ENCODE assay signal across 10 mouse cellular contexts in genomic region chr8:108698101-108698660, GRCm38 (mm10).
DNase-seq lines count a peak whose midpoint lies in the region; ATAC-seq lines count a peak whose summit lies in the region.
"Had no signal": no experiment of that assay in that cellular context is flagged by ENCODE, and none has a peak within 500 bp of the region (broad histone marks: within the 10 kb centered on the region; RNA-seq: fewer than 3 reads in every experiment).

No protein-coding gene starts in this region.

- WGBS in kidney, embryonic 15.5 days: 13% methylated on average over 5 of the region's 5 CpGs
- WGBS in embryonic facial prominence, embryonic 12.5 days: 2% methylated on average over 5 of the region's 5 CpGs
- WGBS in hindbrain, embryonic 13.5 days: 5% methylated on average over 5 of the region's 5 CpGs
- 6% methylated on average over 5 of the region's 5 CpGs for WGBS in midbrain, embryonic 14.5 days

- no peak for ATAC-seq in kidney, embryonic 15.5 days (replicated peaks; ENCODE audit: low FRiP score)
- no peak for ATAC-seq in embryonic facial prominence, embryonic 12.5 days (ENCODE audit: insufficient number of reproducible peaks, insufficient read depth, low FRiP score, low TSS enrichment)
- ATAC-seq in hindbrain, embryonic 13.5 days (ENCODE audit: low FRiP score): no peak
- ATAC-seq in midbrain, embryonic 14.5 days (ENCODE audit: low FRiP score, low TSS enrichment): no peak

- no peak overlapping the region; the same call in 1 of the 2 replicates for H3K4me3 ChIP-seq in kidney, embryonic 15.5 days (replicated peaks)
- peak overlapping the region; percentile 14; the same call in 1 of the 2 replicates for H3K4me3 ChIP-seq in embryonic facial prominence, embryonic 12.5 days
- no peak overlapping the region for H3K4me3 ChIP-seq in hindbrain, embryonic 13.5 days
- peak overlapping the region; percentile 18; the same call in 1 of the 2 replicates for H3K4me3 ChIP-seq in midbrain, embryonic 14.5 days (replicated peaks; ENCODE audit: low read depth, low read length)
- H3K4me3 ChIP-seq: layer of hippocampus, adult 2 months had no signal

- H3K27me3 ChIP-seq in kidney, embryonic 15.5 days: peaks cover 88% of the 10 kb centered on the region
- H3K27me3 ChIP-seq in embryonic facial prominence, embryonic 12.5 days: peaks cover 40% of the 10 kb centered on the region
- H3K27me3 ChIP-seq in hindbrain, embryonic 13.5 days: peaks cover 77% of the 10 kb centered on the region
- peaks cover 20% of the 10 kb centered on the region for H3K27me3 ChIP-seq in midbrain, embryonic 14.5 days (ENCODE audit: control insufficient read depth, insufficient read depth, low read length)

- H3K4me2 ChIP-seq in kidney, embryonic 15.5 days: peak overlapping the region; percentile 35; the same call in 1 of the 2 replicates
- H3K4me2 ChIP-seq in embryonic facial prominence, embryonic 12.5 days (replicated peaks): peak overlapping the region; percentile 45
- H3K4me2 ChIP-seq in hindbrain, embryonic 13.5 days: peak overlapping the region; percentile 40
- peak overlapping the region; percentile 55 for H3K4me2 ChIP-seq in midbrain, embryonic 14.5 days (ENCODE audit: low read length)

- H3K27ac ChIP-seq in kidney, embryonic 15.5 days: no peak overlapping the region
- H3K27ac ChIP-seq in embryonic facial prominence, embryonic 12.5 days: peak overlapping the region; percentile 23; the same call in 1 of the 2 replicates
- peak overlapping the region; percentile 77 for H3K27ac ChIP-seq in hindbrain, embryonic 13.5 days
- H3K27ac ChIP-seq in midbrain, embryonic 14.5 days (replicated peaks; ENCODE audit: low read depth, low read length): peak overlapping the region; percentile 89
- H3K27ac ChIP-seq: layer of hippocampus, adult 2 months had no signal

- H3K9me3 ChIP-seq in kidney, embryonic 15.5 days (replicated peaks): no peaks in the 10 kb centered on the region
- H3K9me3 ChIP-seq in embryonic facial prominence, embryonic 12.5 days: no peaks in the 10 kb centered on the region
- H3K9me3 ChIP-seq in hindbrain, embryonic 13.5 days: no peaks in the 10 kb centered on the region
- no peaks in the 10 kb centered on the region for H3K9me3 ChIP-seq in midbrain, embryonic 14.5 days (ENCODE audit: control insufficient read depth, low read length)

- peaks cover 46% of the 10 kb centered on the region for H3K4me1 ChIP-seq in kidney, embryonic 15.5 days
- H3K4me1 ChIP-seq in embryonic facial prominence, embryonic 12.5 days: peaks cover 57% of the 10 kb centered on the region
- peaks cover 48% of the 10 kb centered on the region for H3K4me1 ChIP-seq in hindbrain, embryonic 13.5 days (replicated peaks)
- peaks cover 48% of the 10 kb centered on the region for H3K4me1 ChIP-seq in midbrain, embryonic 14.5 days (ENCODE audit: control insufficient read depth, insufficient read depth, low read length)

- no peaks in the 10 kb centered on the region for H3K36me3 ChIP-seq in kidney, embryonic 15.5 days
- H3K36me3 ChIP-seq in embryonic facial prominence, embryonic 12.5 days: no peaks in the 10 kb centered on the region
- no peaks in the 10 kb centered on the region for H3K36me3 ChIP-seq in hindbrain, embryonic 13.5 days
- H3K36me3 ChIP-seq in midbrain, embryonic 14.5 days (ENCODE audit: control insufficient read depth, insufficient read depth, low read length): no peaks in the 10 kb centered on the region

- no peak overlapping the region for H3K9ac ChIP-seq in kidney, embryonic 15.5 days
- 0 out of 2 replicates have a peak overlapping the region, but pooled peaks have one; percentile 15 for H3K9ac ChIP-seq in embryonic facial prominence, embryonic 12.5 days
- 0 out of 2 replicates have a peak overlapping the region, but pooled peaks have one; percentile 60 for H3K9ac ChIP-seq in hindbrain, embryonic 13.5 days
- peak overlapping the region; percentile 39; the same call in 1 of the 2 replicates for H3K9ac ChIP-seq in midbrain, embryonic 14.5 days (replicated peaks; ENCODE audit: low read length)

- DNase-seq in kidney, adult 9 months: no peak
- DNase-seq in midbrain, embryonic 14.5 days: peak; percentile 49
- no peak for DNase-seq in frontal cortex, postnatal 36 days (ENCODE audit: low spot score in 2 of 2)
- no peak for DNase-seq in natural killer cell, adult 2 months (ENCODE audit: low spot score in 2 of 2)
- DNase-seq in thymus, postnatal 14 days: no peak
- DNase-seq: thymus, postnatal 4 days had no signal

Comparison
In these comparisons a context has a peak if more than half of its experiments do, and no peak if none do; other contexts are left out.
1. H3K4me3 ChIP-seq: peak in embryonic facial prominence, embryonic 12.5 days (single experiment) and midbrain, embryonic 14.5 days (single experiment); none in kidney, embryonic 15.5 days (single experiment) and hindbrain, embryonic 13.5 days (single experiment).
2. Peak in every context shown above with its lines, with median percentiles within 50 percentile points of each other: H3K4me2 ChIP-seq.